Comparison of ENCODE assay signal across 8 mouse cellular contexts in the genomic region with DNA sequence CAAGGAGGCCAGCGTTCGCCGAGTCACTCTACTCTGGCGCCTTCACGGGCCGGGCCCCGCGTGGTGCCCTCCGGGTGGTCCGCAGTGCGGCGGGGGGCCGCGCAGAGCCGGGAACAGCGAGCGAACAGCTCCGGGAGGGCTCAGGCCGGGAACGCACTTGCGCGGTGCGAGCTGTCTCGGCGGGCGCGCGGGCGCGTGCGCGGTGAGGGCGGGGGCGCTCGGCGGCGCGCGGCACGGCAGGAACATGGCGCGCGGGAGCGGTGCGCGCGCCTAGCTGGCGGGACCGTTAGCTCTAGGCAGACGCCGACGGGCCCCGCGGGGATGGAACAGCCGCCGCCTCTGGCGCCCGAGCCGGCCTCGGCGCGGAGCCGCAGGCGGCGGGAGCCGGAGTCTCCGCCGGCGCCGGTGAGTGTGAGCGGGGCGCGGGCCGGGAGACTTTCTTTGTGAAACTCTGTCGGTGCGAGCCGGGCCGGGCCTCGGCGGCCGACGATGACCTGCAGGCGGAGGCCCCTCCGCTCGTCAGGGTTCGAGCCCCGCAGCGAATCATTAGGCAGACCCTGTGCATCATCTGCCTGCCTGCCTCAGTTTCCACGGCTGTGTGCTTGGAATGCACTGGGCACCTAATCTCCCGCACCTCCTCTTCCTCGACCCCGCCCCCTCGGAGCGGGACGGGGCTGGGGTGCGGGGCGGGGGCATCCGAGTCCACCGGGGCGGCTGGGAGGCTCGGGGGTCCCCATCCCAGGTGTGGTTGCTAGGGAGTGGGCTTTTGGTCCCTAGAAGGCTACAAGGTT. TPM values are rescaled to one million over a fixed set of nuclear protein-coding genes. Genes with fewer than 3 reads are reported as not detected.
DNase-seq lines count a peak whose midpoint lies in the region; ATAC-seq lines count a peak whose summit lies in the region.

Gene Ttc28 (plus strand): TSS at position 220 of the 791 bp plus-strand sequence.

- H3K27ac ChIP-seq in hindbrain, embryonic 13.5 days, result peak within 1 kb of the TSS; percentile 88

- DNase-seq in T-cell, adult 2 months (ENCODE audit: low spot score), result peak; percentile 77
- peak; percentile 89 to 92 for DNase-seq in cerebellum, postnatal 14 days
- DNase-seq in frontal cortex, postnatal 25 days (ENCODE audit: low spot score in 2 of 2), result peak; percentile 66 to 84
- peak; percentile 88 to 90 for DNase-seq in layer of hippocampus, postnatal 36 days
- peak; percentile 76 for DNase-seq in lung, postnatal 25 days (ENCODE audit: low spot score)
- peak; percentile 90 for DNase-seq in retina, postnatal 1 day
- DNase-seq in thymus, postnatal 4 days, result peak; percentile 95

- WGBS in hindbrain, embryonic 13.5 days, result under 1% methylated on average over 92 of the region's 101 CpGs

- peak within 1 kb of the TSS; percentile 82 for H3K4me3 ChIP-seq in hindbrain, embryonic 13.5 days

- no peaks in the 10 kb centered on the region for H3K9me3 ChIP-seq in hindbrain, embryonic 13.5 days

- H3K9ac ChIP-seq in hindbrain, embryonic 13.5 days, result peak within 1 kb of the TSS; percentile 92

- no peaks in the 10 kb centered on the region for H3K27me3 ChIP-seq in hindbrain, embryonic 13.5 days

- peak within 1 kb of the TSS; percentile 85 for H3K4me2 ChIP-seq in hindbrain, embryonic 13.5 days

- H3K36me3 ChIP-seq in hindbrain, embryonic 13.5 days, result peaks cover 7% of the 10 kb centered on the region

- ATAC-seq in hindbrain, embryonic 13.5 days (ENCODE audit: low FRiP score), result peak; percentile 90

- peaks cover 22% of the 10 kb centered on the region for H3K4me1 ChIP-seq in hindbrain, embryonic 13.5 days (replicated peaks)

RNA-seq across cellular contexts. Expression of gene Ttc28, which starts in this region (rescaled TPM):
- polyA plus RNA-seq in hindbrain, embryonic 13.5 days (2015; fragmentation: Nextera tagmentation; extraction: Ambion mirVana), result 20.2 and 22.0 TPM in 2 replicates
- 10 to 100 TPM; 12.7 to 13.0 TPM for total RNA-seq in layer of hippocampus, postnatal 36 days (2021)

Comparison
In these comparisons a context has a peak if more than half of its experiments do, and no peak if none do; other contexts are left out.
1. Peak in every context shown above with its lines: DNase-seq, ATAC-seq, H3K4me3 ChIP-seq and H3K27ac ChIP-seq.